Mouse (Mus musculus): ENCODE measurements around the gene Elp4.

The Elp4 gene

DNA sequence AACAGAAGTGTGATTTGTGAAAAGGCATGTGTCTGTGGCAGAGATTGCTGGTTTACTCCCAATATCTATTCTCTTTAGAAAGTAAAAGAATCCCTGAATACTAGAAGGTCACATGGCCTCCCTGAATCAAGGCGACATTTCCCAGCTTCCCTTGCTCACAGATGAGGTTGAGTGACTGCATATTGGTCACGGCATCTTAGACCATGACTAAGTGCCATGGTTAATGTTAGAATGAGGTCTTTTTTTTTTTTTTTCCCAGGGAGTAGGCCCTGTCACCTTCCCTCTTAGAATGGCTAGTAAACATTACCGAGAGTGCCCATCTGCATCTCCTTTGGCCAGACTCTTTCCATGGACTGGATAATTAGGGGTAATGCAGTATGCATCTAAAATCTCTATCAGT, 193.9 kb downstream of the Elp4 start:
- DNase-seq = no peak

- no peak for DNase-seq
Measured at GRCm38 (mm10) chr2:105709126-105709525, 195.2 kb downstream of the Elp4 start.

DNA sequence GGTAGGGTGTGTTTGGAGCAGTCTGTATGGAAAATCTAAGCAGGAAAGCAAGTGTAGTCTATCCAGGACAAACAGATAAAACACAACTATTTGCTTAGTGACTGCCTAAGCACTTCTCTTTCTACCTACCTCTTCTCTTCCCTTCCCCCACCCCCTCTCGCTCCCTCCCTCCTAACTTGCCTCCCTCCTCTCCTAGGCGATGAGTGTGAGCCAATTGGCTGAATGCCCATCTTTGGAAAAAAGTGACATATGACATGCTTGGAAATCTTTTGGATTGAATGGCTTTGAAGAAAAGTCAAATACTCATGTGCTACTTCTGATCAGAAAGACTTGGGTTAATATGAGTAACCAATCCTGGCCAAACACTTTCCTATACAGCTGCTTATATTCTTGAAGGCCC, 199.0 kb downstream of the Elp4 start:
- no peak for DNase-seq

GRCm38 (mm10) chr2:105702586-105702985, 201.8 kb downstream of the Elp4 start:
- no peak for DNase-seq

- no peak for DNase-seq
Measured at GRCm38 (mm10) chr2:105701781-105702180, 202.6 kb downstream of the Elp4 start.

GRCm38 (mm10) chr2:105698631-105699030, 205.7 kb downstream of the Elp4 start:
- no peak for DNase-seq

DNA sequence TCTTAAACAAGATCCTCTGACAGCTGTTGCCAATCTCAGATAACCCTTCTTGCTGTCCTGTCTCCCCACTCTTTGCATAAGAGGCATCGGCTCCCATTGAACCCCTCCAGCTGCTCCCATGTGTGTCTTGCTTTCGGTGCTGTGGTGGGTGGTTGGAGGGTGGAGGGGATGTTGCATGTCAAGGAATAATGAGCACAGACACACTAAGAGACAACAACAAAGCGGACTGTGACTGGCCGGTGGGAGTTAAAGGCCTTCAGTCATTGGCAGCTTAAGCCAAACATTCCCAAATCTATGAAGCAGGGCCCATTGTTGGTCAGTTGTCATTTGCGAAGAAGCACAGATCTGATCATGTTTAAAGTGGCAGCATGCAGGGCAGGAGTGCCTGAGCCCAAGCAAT, 206.6 kb downstream of the Elp4 start:
- DNase-seq = no peak

- DNase-seq = no peak
Measured at GRCm38 (mm10) chr2:105691296-105691695, 213.1 kb downstream of the Elp4 start.

DNA sequence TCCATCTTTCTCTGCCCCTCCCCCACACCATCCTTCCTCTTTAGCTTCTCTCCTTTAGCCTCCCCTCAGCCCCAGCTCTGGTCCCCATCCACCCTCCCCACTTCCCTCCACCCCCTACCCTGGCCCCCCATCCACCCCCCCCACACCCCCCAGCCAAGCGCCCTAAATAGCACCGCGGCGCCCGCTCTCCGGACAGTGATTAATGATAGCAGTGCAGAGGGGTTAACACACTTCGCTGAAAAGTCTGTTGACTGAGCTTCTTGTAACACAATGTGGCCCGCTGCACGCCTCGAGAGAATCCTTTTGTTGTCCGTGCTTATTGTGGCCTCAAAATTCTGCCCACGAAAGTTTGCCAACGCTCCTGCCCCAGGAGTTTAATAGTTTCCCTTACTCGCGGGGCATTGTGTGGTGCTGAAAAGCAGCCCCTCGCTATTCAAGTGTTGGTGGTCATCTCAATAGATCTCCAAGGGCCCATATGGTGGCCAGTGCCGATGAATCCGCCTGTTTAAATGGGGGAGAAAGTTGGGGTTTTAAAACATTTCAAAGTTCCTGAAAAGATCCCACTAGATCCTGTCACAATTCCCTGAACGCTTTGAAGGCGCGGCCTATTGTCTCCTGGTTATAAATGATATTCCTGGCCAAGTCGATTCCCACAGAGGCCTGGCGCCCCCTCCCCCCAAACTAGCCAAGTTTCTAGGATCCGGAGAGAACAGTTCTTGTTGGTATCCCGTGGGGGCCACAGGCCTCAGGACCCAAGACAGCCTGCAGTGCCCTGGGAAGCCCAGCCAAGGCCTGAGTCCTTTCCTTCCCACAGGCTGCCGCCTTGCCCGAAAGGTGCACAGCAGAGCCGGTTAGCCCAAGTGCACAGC, 214.4 kb downstream of the Elp4 start:
- no peak for DNase-seq

- no peak for DNase-seq
Measured at GRCm38 (mm10) chr2:105689304-105689770, 215.0 kb downstream of the Elp4 start.

GRCm38 (mm10) chr2:105688436-105689303, 215.7 kb downstream of the Elp4 start:
- no peak for DNase-seq

DNA sequence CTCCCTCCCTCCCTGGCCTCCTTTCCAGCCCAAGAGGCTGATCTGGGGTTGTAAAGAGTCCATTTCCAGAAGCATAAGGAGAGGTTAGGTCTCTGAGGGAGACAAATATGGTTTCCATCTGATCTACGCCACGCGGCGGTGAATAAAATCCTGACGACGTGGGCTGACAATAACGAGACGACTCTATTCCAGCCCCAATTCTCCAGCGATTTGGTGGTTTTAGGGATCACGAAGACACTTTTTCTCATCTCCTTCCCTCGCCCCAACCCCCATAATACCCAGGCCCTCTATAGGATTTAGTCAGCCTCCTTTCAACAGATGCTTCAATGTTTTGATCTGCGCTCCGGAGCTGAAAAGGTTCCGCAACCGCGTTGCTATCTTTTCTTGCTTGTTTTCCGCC, 216.4 kb downstream of the Elp4 start:
- no peak for DNase-seq

DNA sequence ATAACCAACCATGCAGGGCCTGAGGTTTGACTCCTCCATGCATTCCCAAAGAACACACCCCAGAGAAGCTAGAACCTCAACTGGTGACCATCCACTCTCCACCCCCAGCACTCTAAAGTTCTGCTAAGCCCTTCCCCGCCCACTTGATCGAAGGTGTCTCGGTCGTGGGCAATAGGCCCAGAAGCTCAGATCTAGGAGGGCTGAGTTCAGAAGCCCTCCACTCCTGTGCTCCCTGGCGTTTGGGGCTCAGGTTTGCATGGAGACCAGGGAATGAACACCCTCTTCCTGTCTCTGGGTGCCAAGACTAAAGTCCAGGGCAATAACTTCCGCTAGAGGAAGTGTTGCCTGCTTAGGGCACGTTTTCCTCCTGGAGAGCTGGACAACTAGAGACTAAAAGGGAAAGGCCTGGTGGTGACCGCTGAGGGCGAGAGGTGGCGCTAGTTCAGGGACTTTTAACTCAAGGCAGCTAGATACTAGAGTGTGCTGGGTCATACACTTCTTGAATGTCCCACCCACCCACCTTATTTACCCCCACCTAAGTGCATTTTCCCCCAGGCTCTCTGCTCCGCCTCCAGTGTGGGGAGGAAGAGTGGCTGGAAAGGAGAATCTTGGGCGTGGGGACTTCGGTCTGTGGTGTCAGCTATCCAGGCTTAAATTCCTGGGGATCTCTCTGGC, 216.9 kb downstream of the Elp4 start:
- DNase-seq = no peak

- DNase-seq = no peak
Measured at GRCm38 (mm10) chr2:105686363-105687316, 217.7 kb downstream of the Elp4 start.

- no peak for DNase-seq
Measured at GRCm38 (mm10) chr2:105685651-105686050, 218.7 kb downstream of the Elp4 start.

DNA sequence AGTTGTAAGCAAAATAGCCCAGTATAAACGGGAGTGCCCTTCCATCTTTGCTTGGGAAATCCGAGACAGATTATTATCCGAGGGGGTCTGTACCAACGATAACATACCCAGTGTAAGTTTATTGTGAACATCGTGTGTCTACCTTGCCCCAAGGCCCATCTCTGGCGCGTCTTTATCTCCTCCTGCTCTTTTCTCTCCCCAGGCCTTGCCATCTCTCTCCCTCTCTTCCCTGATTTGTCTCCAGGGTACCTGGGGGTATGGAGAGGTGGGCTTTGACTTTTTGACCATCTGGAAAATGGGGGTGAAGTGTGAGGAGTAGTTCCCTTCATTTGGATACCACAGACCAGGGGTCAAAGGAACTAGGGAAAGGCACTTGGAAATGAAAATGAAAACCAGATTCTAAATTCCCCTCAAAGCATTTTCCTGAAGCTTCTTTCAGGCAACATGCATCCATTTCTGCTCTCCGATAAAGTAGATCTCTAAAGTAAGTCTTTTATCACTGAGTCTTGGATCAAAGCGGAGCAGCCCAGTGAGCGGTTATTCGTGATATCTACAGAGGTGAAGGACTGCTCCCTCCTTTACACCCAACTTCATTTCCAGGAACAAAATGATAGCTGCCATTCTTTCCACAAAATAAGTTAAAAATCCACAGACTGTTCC, 219.2 kb downstream of the Elp4 start:
- DNase-seq = no peak

DNA sequence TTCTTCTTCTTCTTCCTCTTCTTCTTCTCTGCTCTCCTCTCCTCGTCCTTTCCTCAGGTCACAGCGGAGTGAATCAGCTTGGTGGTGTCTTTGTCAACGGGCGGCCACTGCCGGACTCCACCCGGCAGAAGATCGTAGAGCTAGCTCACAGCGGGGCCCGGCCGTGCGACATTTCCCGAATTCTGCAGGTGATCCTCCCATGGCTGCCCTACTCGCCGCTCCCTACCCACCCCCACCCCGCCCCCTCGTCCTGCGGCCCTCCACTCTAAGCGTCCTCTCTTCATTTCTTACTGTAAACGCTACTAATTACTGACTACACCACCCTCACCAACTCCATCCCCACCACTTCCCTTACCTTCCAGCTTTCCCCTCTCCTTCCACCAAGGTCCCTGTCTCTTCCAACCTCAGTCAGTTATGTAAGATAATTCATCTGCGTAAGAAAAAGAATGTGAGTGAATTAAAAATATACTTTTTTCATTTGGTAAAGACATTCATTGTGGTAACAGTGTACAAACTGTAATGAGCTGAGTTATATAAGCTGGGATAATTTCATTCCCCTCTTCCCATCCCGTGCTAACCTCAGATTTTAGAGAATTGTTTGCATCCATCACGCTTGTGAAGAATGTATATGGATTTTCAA, 220.5 kb downstream of the Elp4 start:
- DNase-seq = no peak

- no peak for DNase-seq
Measured at GRCm38 (mm10) chr2:105682634-105683351, 221.6 kb downstream of the Elp4 start.

DNA sequence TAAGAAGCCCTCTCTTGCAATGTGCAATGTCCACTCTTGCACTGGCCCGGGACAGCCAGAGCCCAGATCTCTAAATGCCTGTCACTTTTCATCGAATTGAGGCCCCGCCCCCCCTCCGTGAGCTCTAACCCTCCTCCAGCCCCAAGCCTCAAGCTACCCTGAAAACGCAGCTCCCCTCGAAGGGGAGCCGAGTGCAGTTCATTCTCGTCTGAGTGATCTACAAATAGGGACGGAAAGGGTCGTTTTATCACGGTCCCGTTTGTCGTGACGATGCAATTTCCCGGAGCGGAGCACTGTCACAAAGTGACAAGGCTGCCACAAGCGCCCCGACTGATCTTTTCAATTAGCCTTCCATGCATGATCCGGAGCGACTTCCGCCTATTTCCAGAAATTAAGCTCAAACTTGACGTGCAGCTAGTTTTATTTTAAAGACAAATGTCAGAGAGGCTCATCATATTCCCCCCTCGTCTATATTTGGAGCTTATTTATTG, 222.3 kb downstream of the Elp4 start:
- DNase-seq = no peak
